Mouse (Mus musculus) telencephalon, adult 2 months (tissue): ENCODE measurements around the gene Artn.

Experiments used
- DNase-seq: peaks from one replicate; pipeline ENCODE4 v3.0.0-alpha.2; 2011; ENCODE audit warnings: low read depth, low spot score

The Artn gene

GRCm38 (mm10) chr4:117929391-117929881 is at the start of gene Artn:
Gene Artn (minus strand): TSS chr4:117929763.
- no peak for DNase-seq

GRCm38 (mm10) chr4:117979181-117979580 is 49.6 kb upstream of the Artn start:
- DNase-seq, result no peak

DNA sequence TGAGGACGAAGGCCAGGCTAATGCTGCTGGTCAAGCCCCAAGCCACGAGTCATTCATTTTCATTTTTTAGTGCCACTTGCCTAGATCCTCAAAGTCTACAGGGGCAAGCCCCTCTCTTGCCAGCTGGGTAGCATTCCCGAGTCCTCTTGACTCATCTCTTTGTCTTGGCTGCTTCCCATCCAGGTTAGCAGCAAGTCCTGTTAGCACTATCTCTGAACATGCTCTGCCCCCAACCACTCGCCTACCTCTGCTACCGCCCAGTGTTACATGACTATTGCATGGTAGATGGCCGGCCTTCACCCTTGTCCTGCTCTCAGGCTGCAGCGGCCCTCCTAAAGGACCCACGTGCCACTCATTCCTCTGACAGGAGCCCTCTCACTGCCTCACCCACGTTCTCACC is 48.7 kb upstream of the Artn start:
- DNase-seq, result no peak

DNA sequence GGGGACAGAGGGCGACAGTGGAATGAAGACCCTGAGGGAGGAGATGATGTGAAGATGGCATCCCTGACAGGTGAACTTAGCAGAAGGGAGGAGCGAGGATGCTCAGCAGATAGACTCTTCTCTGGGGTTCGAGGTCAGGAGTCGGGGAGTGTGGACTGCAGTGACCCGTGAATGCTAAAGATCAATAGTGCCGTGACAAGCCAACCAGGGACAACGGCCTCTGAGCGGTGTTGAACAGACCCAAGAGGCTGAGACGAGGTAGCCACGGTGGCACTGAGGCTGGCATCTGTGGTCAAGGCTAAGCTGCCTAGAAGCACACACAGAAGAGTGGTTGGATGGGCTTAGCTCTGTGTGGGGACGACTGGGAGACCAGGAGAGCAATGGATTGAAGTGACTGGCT is 48.3 kb upstream of the Artn start:
- DNase-seq, result no peak

- DNase-seq, result no peak
These were observed 47.8 kb upstream of the Artn start for GRCm38 (mm10) chr4:117977371-117977770.

DNA sequence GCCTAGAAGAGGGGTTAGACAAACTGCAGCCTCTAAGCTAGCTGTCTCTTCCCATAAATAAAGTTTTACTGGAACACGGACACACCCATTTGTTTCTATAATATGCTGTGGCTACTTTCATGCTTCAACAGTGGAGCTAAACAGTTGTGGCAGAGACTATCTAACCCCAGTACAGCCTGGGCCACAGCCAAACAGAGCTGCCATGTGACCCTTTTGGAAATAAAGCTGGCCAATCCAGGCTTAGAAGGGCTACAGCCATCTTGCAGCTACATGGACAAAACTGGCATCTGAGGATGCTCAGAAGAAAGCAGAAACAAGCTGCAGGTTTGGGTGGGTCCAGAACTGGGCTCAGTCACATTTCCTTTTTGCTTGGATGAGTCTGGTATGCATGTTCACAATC is 46.3 kb upstream of the Artn start:
- DNase-seq, result no peak

DNA sequence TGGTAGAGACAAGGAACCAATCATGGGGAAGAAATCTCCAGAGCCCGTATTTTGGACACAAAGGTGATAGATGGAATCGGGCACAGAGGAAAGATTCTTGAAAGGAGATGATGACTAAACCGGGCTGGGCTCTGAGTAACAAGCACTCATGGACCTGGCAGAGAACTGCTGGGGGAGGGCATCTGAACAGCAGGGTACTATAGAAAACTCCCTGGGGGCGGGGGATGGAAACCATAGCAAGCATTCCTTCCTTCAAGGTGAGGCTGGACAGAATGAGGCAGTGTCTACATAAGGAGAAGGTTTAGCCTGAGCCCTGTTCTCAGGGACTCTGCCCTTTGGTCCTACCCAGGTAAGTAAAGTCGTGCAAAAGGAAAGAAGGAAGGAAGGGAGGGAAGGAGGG is 45.2 kb upstream of the Artn start:
- DNase-seq, result no peak

DNA sequence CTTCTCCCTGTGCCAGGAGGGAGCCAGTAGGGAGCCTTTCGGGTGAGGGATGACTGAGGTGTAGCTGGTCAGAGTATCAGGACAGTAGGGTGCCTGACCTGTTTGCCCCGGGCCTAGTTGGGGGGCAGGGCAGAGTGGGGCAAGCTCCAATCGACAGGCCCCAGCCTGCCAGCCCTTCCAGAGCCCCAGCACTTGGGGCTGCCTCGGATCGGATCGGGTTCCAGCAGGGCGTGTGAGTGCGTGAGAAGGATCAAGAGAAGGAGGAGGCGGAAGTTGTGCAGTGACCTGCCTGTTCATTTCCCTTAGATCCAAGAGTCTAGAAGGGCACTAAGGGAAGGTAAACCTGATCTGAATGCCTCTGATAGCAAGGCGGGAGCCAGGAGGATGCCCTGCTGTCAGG is 43.4 kb upstream of the Artn start:
- no peak for DNase-seq

GRCm38 (mm10) chr4:117964346-117965025 is 34.9 kb upstream of the Artn start:
- no peak for DNase-seq

DNA sequence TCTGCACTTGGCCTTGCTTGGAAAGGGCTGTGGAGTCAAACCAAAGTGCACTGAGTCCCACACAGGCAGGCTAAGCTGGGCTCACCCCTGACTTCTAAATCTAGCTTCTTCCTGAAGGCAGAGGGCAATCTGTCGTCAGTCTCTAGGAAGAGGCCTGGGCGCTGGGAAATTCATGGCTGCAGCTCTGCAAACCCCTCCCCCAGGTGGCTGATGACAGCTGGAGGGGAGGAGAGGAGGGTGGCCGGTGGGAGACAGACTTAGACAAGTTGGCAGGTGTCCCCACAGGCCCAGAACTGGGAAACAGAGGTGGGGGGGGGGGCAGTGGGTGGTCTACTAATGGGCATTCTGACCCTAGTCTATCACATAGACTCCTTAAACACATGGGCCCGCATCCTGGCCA is 27.9 kb upstream of the Artn start:
- no peak for DNase-seq

DNA sequence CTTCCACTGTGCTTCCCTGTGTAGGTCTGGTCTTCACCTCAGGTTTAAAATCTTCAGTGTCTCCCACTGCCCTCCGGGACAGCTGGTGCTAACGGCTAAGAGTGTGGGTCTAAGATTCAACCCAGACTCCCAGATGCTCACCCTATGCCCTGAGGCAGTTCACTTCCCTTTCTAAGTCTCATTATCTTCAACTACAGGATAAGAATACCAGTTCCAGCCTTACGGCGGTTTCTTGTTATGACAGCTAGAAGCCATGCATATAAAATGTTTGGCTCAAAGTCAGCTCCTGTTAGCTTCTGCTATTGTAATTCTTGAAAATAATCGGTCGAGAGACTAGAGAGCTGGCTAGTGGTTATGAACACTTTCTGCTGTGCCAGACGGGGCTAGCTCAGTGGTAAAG is 17.9 kb upstream of the Artn start:
- no peak for DNase-seq

GRCm38 (mm10) chr4:117946639-117947305 is 17.2 kb upstream of the Artn start:
- no peak for DNase-seq

DNA sequence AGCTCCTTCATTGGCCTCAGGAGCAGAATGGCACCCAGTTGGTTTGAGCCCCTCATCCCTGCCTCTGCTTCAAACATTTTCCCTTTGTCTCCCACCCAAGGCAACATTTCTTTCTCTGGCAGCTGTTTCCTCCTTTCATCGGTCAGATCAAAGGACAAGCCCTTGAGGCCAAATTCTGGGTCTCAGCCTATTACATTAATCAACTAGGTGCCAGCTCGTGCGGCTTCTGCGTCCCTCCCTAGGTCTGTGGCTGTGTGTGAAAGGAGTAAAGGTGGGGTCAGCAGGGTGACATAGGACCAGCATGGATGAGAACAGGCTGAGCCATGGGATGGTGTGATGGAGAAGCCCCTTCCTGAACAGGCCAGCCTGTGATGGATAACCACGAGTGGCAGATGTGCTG is 13.8 kb upstream of the Artn start:
- no peak for DNase-seq

DNA sequence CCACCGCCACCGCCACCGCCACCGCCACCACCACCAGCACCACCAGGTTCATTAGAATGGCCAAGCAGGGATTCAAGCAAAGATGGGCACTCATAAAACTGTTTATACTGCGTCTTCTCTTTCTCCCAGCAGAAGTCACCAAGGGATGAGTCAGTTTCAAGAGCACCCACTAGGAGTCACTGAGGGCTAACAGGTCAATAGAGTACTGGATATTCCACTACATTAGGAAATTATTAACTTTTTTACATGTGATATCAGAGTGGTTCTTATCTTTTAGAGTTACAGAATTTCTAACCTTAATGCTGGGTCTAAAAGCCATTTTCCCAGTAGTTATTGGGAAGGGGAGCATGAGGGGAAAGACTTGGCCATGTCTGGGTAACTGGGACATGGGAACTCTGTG is 7.4 kb upstream of the Artn start:
- DNase-seq, result no peak

- DNase-seq, result no peak
These were observed 4.5 kb upstream of the Artn start for GRCm38 (mm10) chr4:117934081-117934480.

GRCm38 (mm10) chr4:117933248-117933647 is 3.7 kb upstream of the Artn start:
- DNase-seq, result no peak

DNA sequence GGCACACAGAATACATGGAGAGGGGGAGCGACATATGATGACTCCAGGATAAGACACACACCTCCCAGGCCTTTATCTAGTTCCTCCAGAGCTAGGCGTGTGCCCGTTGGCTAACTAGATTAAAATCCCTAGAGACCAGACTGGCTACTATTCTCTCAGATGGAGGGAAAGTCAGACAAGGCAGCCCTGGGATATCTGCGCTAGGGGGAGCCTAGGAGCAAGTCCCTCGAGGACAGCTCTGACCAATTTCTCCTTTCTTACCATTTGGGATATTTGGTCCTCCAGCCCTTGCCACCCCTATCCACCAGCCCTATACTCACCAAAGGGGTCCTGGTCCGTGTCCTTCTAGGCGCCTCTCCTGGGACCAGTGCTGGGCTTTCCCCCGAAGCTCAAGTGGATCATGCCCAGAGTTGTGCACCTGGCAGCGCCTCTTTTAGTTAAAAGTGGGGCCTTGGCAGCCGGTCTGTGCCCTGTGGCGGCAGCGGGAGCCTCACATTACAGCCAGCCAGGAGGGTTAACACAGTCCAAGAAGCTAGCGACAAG is 793 bp downstream of the Artn start:
- DNase-seq, result no peak

- DNase-seq, result no peak
These were observed 1.3 kb downstream of the Artn start for GRCm38 (mm10) chr4:117928234-117928633.

- DNase-seq, result no peak
These were observed 2.7 kb downstream of the Artn start for GRCm38 (mm10) chr4:117926545-117927482.

DNA sequence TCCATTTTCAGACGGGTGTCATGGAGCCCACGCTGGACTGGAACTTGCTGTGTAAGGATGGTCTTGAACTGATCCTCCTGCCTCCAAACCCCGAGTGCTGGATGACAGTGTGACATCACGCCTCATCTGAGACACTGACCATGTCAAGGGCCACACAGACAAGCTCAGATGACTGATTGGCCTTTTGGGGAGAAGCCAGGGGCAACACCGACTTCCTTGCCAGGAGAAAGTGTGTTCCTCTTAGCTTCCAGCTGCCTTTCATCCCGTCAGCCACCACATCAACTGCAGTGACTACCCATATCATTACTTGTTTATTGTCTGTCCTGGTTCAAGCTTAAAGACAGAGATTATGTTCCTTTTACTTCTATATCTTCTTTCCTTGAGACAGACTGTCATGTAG is 4.6 kb downstream of the Artn start:
- DNase-seq, result no peak

- DNase-seq, result no peak
These were observed 6.1 kb downstream of the Artn start for GRCm38 (mm10) chr4:117923450-117923849.

DNA sequence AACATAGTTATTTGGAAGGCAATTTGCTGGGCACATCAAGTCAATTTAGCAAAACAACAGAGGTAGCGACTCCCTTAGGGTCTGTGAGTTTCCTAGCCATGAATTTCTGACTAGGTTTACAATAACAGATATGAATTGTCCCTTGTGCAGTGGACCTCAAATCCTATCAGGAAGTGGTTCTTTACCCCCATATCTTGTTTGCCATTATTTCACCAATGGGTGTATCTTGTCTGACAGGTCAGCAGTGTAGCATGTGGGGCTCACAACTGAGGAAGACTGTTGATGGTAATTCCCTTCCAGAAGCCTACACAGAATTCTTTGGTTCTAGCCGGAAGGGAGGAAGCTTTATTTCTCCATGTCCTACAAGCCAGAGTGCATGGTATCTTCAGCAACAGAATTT is 8.2 kb downstream of the Artn start:
- no peak for DNase-seq
